Mouse (Mus musculus) spleen, adult 2 months (tissue): ENCODE data around the gene Agpat4.

Experiments used
- CTCF ChIP-seq: fragments of 200-500 bp; IDR thresholded peaks from 2 replicates; pipeline ENCODE4 v1.5.1; 2011; ENCODE audit warnings: mild to moderate bottlenecking, inconsistent platforms; ENCODE audit not compliant: insufficient read depth, insufficient read length, insufficient replicate concordance; ENCODE audit errors: extremely low read depth
- POLR2A ChIP-seq: fragments of 200-500 bp; IDR thresholded peaks from 2 replicates; pipeline ENCODE4 v1.6.1; 2011; ENCODE audit warnings: low read depth, low read length, inconsistent platforms

DNA sequence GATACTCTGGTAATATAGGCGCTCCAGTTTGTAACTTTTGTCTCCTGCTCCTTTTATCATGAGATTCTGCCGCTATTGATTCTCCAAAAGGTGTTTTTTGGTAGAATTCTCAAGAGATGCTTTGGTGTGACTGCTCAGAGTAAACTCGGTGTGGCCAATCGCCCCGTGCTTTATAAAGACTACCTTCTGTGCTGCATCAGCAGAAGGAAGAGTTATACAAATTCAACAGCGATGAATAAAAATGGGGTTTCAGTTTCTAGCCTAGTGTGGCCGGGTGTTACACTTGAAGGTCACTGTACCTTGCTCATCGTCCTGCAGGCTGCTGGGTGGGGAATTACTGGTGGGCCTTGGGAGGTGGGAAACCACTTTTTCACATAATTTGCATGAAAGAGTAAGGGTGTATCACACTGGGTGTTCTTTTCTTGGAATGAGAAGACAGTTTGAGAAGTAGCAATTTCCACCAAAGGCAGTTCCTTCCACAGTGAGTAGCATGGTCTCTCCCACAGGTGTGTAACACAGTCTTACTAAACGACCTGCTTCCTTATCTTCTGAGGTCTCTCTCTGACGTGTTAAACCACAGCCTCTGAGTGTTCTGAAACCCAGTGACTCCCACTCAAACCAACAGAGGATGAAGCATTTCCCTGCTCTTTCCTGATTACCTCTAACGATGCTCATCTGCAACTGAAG is 46.6 kb downstream of the Agpat4 start:
- no peak for TF ChIP-seq CTCF
- TF ChIP-seq POLR2A = no peak
